Mouse (Mus musculus) urinary bladder, postnatal 0 days (tissue): ENCODE data around the gene Ola1. TPM values are rescaled to one million over a fixed set of nuclear protein-coding genes. Genes with fewer than 3 reads are reported as not detected.

Source experiments
- polyA plus RNA-seq: library from polyadenylated mRNA; unstranded; fragments of >200 nt; fragmentation: Nextera tagmentation; extraction: Ambion mirVana; gene quantifications from 2 replicates; pipeline ENCODE4 v1.2.1, GENCODE M21; 2015

The Ola1 gene
- 45.7 and 58.6 TPM in 2 replicates for polyA plus RNA-seq

DNA sequence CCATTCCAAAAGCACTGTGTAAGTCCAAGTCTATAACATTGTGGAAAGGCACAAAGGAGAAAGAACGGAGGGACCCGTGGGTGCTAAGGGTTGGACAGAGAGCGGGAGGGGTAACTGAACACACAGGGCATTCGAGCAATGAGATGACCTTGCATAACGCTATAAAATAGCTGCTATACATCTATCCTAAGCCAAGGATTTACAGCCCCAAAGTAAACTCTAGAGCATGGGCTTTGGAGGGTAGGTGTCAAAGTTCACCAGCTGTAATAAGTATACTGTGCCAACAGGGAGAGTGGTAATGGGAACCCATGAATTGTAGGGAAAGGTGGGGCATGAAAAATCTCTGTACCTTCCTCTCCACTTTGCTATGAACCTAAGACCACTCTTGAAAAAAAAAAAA is at the start of gene Ola1:
Ola1 (minus strand) TSS at position 12 of the 400 bp plus-strand sequence.

Other genes with a start within 250 kb of the Ola1 start
- gene Sp3, start 238.5 kb downstream of the Ola1 start, polyA plus RNA-seq, result 22.1 and 25.3 TPM in 2 replicates
- gene Gm11084, start 232.2 kb downstream of the Ola1 start, polyA plus RNA-seq, result not detected in 2 replicates
- gene Sp9, start 53.0 kb upstream of the Ola1 start, polyA plus RNA-seq, result not detected in 2 replicates
- 7.8 and 10.6 TPM in 2 replicates for gene Scrn3, start 93.7 kb upstream of the Ola1 start, polyA plus RNA-seq
- 16.5 and 17.9 TPM in 2 replicates for gene Cir1, start 93.8 kb upstream of the Ola1 start, polyA plus RNA-seq
- 1.6 and 1.9 TPM in 2 replicates for gene Gpr155, start 167.6 kb upstream of the Ola1 start, polyA plus RNA-seq